Mouse (Mus musculus) liver, embryonic 14.5 days (tissue): ENCODE data around the gene Cnot10.

Experiments
- CTCF ChIP-seq: IDR thresholded peaks from 2 replicates; pipeline ENCODE4 v1.5.1; 2016; ENCODE audit warnings: antibody characterized with exemption, low read depth, control low read depth
- EP300 ChIP-seq: IDR thresholded peaks from 2 replicates; pipeline ENCODE4 v1.6.1; 2016; ENCODE audit warnings: antibody characterized with exemption, low read depth

DNA sequence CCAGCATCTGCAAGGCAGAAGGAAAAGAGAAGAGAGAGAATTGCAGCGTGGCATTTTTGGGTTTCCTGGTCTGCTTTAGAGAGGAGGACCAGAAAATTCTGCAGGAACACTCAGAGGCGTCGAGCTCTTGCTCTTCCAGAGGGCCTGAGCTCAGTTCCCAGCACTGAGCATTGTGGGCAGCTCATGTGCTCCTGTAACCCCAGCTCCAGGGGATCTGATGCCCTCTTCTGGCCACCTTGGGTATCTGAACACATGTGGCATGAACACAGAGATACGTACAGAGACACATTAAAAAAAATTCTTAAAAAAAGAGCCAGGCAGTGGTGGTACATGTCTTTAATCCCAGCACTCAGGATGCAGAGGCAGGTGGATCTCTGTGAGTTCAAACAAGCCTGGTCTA lies 15.4 kb upstream of the Cnot10 start:
- TF ChIP-seq CTCF: peak; percentile 39; the same call in 1 of the 2 replicates
- no peak for TF ChIP-seq EP300
